Mouse (Mus musculus) urinary bladder, adult 2 months (tissue): ENCODE measurements around the gene D330020A13Rik. TPM values are rescaled to one million over a fixed set of nuclear protein-coding genes. Genes with fewer than 3 reads are reported as not detected.
"Not testable (repeated sequence)": the region's sequence is repeated elsewhere in the genome, so short reads cannot be mapped to it uniquely, and the experiment has no call there.

Experiments
- DNase-seq: peaks from one replicate; pipeline ENCODE4 v3.0.0; 2022; ENCODE audit warnings: low spot score
- polyA plus RNA-seq: library from polyadenylated mRNA; depleted of rRNA; stranded (reverse); fragments of >200 nt; gene quantifications from 2 replicates; pipeline ENCODE4 v1.2.3, GENCODE M21; 2012; rRNA removed

Gene D330020A13Rik
- polyA plus RNA-seq, 1 experiment: not detected

- not testable (repeated sequence) for DNase-seq
Observed at GRCm38 (mm10) chr6:120296589-120296988, 2.4 kb downstream of the D330020A13Rik start.

- DNase-seq: no peak
Observed at GRCm38 (mm10) chr6:120301137-120301536, 7.0 kb downstream of the D330020A13Rik start.

GRCm38 (mm10) chr6:120302755-120303316 lies 8.7 kb downstream of the D330020A13Rik start:
- DNase-seq: no peak

GRCm38 (mm10) chr6:120306859-120307594 lies 12.9 kb downstream of the D330020A13Rik start:
- DNase-seq: no peak

GRCm38 (mm10) chr6:120309338-120309737 lies 15.2 kb downstream of the D330020A13Rik start:
- DNase-seq: no peak

- DNase-seq: no peak
Observed at GRCm38 (mm10) chr6:120309787-120310186, 15.6 kb downstream of the D330020A13Rik start.

- no peak for DNase-seq
Observed at GRCm38 (mm10) chr6:120312443-120312842, 18.3 kb downstream of the D330020A13Rik start.

- DNase-seq: no peak
Observed at GRCm38 (mm10) chr6:120318303-120318940, 24.3 kb downstream of the D330020A13Rik start.

- DNase-seq: no peak
Observed at GRCm38 (mm10) chr6:120319129-120319528, 25.0 kb downstream of the D330020A13Rik start.

GRCm38 (mm10) chr6:120320369-120320768 lies 26.2 kb downstream of the D330020A13Rik start:
- DNase-seq: no peak

GRCm38 (mm10) chr6:120324295-120324927 lies 30.2 kb downstream of the D330020A13Rik start:
- peak; percentile 22 for DNase-seq

GRCm38 (mm10) chr6:120332351-120332750 lies 38.2 kb downstream of the D330020A13Rik start:
- no peak for DNase-seq

GRCm38 (mm10) chr6:120343992-120344391 lies 49.8 kb downstream of the D330020A13Rik start:
- DNase-seq: no peak

Other genes with a start within 250 kb of the D330020A13Rik start
- gene Ninj2, start 201.0 kb upstream of the D330020A13Rik start, polyA plus RNA-seq: 0.10 TPM in 1 of 2 replicates, not detected in the other
- gene B4galnt3, start 195 bp downstream of the D330020A13Rik start, polyA plus RNA-seq: 0.40 and 0.45 TPM in 2 replicates
- gene Kdm5a, start 69.8 kb downstream of the D330020A13Rik start, polyA plus RNA-seq: 12.4 and 13.9 TPM in 2 replicates
- 9.8 and 10.1 TPM in 2 replicates for gene Ccdc77, start 70.0 kb downstream of the D330020A13Rik start, polyA plus RNA-seq
- 6.8 and 7.3 TPM in 2 replicates for gene Il17ra, start 168.9 kb downstream of the D330020A13Rik start, polyA plus RNA-seq
- 0.01 TPM in 2 replicates for gene Tmem121b, start 199.4 kb downstream of the D330020A13Rik start, polyA plus RNA-seq
- gene Hdhd5, start 237.0 kb downstream of the D330020A13Rik start, polyA plus RNA-seq: 15.5 and 20.1 TPM in 2 replicates